Mouse (Mus musculus) effector memory CD4-positive, alpha-beta T cell, adult 5 months (primary cell): ENCODE data around the gene Parvg. TPM values are rescaled to one million over a fixed set of nuclear protein-coding genes. Genes with fewer than 3 reads are reported as not detected.

ENCODE experiments used
- polyA plus RNA-seq: library from polyadenylated mRNA; unstranded; fragments of 100-300 nt; shearing (Covaris generic); gene quantifications from one replicate; pipeline ENCODE4 v1.2.1, GENCODE M21; 2017

Gene Parvg
- 68.0 TPM for polyA plus RNA-seq

DNA sequence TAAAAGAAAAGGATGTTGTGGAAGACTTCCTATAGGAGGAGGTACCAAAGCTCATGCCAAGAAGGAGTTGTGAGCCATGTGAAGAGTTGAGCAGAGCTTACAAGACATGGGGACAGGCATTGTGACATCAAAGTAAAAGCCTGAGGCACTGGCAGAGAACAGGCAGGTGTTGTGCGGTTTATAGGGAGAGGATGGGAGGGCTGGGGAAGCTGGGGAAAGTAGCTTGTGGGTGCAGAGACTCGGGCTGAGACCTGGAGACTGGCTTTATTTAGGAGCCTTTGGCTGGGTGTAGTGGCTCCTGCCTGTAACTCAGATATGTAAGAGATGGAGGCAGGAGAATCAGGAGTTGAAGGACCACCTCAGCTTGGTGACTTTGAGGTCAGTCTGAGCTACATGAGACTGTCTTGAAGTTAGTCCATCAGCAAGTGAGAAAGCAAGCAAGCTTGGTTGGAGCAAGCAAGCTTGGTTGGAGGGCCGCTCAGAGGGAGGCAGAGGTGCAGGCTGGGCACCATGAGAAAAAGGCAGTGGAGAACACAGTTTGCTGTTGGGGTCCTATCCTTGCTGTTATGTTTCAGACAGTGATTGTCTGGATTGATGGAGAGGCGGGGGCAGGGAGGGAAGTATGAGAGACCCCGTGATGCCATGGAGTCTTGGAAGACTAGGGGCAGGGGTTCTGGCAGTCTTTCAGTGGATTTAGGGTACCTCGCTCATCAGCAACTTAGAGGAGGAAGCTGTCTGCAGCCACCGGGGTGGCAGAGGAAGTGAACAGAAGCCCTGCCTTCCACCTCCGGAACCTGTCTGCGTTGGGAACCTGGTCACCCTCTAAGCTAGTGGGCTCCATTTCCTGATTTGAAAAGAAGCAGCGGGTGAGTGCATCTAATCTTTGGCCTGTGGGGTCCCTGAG, at the start of gene Parvg:
Gene Parvg (plus strand): TSS at position 61 of the 904 bp plus-strand sequence.

Other genes with a start within 250 kb of the Parvg start
- 1.00 TPM for gene Sult4a1, start 218.3 kb upstream of the Parvg start, polyA plus RNA-seq
- not detected for gene Pnpla5, start 200.9 kb upstream of the Parvg start, polyA plus RNA-seq
- 2.6 TPM for gene Pnpla3, start 156.2 kb upstream of the Parvg start, polyA plus RNA-seq
- 90.2 TPM for gene Samm50, start 131.8 kb upstream of the Parvg start, polyA plus RNA-seq
- not detected for gene Parvb, start 92.0 kb upstream of the Parvg start, polyA plus RNA-seq
- not detected for gene Shisal1, start 123.1 kb downstream of the Parvg start, polyA plus RNA-seq
- gene Rtl6, start 233.8 kb downstream of the Parvg start, polyA plus RNA-seq, result 0.89 TPM